Mouse (Mus musculus) embryonic facial prominence, embryonic 14.5 days (tissue): Measurements from ENCODE around the gene Zic3. TPM values are rescaled to one million over a fixed set of nuclear protein-coding genes. Genes with fewer than 3 reads are reported as not detected.
A peak's percentile ranks its signal among the peaks of the same experiment; 100 is the strongest.

Experiments used
- ATAC-seq: fragments of 200-750 bp; cut with Nextera tagmentation; 2 replicates; pipeline ENCODE4 v1.8.0; 2017; ENCODE audit warnings: low read depth, moderate number of reproducible peaks, moderate TSS enrichment
- DNase-seq: peaks from one replicate; pipeline ENCODE4 v3.0.0-alpha.2; 2015; ENCODE audit warnings: low spot score
- H3K27ac ChIP-seq: fragments of 300-500 bp; sonication (generic); replicated peaks from 2 replicates; pipeline ENCODE4 v1.5.1; 2014; ENCODE audit warnings: low read depth, mild to moderate bottlenecking, low read length, moderate library complexity
- H3K27me3 ChIP-seq: fragments of 300-500 bp; sonication (generic); replicated peaks from 2 replicates; pipeline ENCODE4 v1.6.1; 2014; ENCODE audit warnings: low read length; ENCODE audit not compliant: control insufficient read depth, insufficient read depth
- H3K36me3 ChIP-seq: fragments of 300-500 bp; sonication (generic); 2 replicates; pipeline ENCODE4 v1.6.1; 2014; ENCODE audit warnings: low read length, mixed read lengths; ENCODE audit not compliant: control insufficient read depth, insufficient read depth
- H3K4me1 ChIP-seq: fragments of 300-500 bp; sonication (generic); 2 replicates; pipeline ENCODE4 v1.6.1; 2014; ENCODE audit warnings: antibody characterized with exemption, low read length; ENCODE audit not compliant: control insufficient read depth, insufficient read depth
- H3K4me2 ChIP-seq: fragments of 300-500 bp; sonication (generic); 2 replicates; pipeline ENCODE4 v1.6.1; 2014; ENCODE audit warnings: low read depth, mild to moderate bottlenecking, low read length, moderate library complexity, mixed read lengths
- H3K4me3 ChIP-seq: fragments of 300-500 bp; sonication (generic); 2 replicates; pipeline ENCODE4 v1.5.1; 2014; ENCODE audit warnings: low read depth, mild to moderate bottlenecking, low read length
- H3K9ac ChIP-seq: fragments of 300-500 bp; sonication (generic); 2 replicates; pipeline ENCODE4 v1.6.1; 2014; ENCODE audit warnings: low read depth, mild to moderate bottlenecking, low read length, moderate library complexity, mixed read lengths
- H3K9me3 ChIP-seq: fragments of 300-500 bp; sonication (generic); 2 replicates; pipeline ENCODE4 v1.6.1; 2016; ENCODE audit warnings: low read length; ENCODE audit not compliant: control insufficient read depth
- WGBS: fragments of 180-500 bp; shearing (Covaris S2); extraction: QIAGEN DNeasy Blood & Tissue Kit; methylation state at CpG from one replicate; pipeline ENCODE4 v1.1.7; 2014; 5-methylcytosine and 5-hydroxymethylcytosine counted together
- polyA plus RNA-seq: library from polyadenylated mRNA; unstranded; fragments of >200 nt; fragmentation: Nextera tagmentation; extraction: Ambion mirVana; gene quantifications from 2 replicates; pipeline ENCODE4 v1.2.1, GENCODE M21; 2014

Gene Zic3
- polyA plus RNA-seq, 1 experiment from 2014 or later: 3.3 TPM

DNA sequence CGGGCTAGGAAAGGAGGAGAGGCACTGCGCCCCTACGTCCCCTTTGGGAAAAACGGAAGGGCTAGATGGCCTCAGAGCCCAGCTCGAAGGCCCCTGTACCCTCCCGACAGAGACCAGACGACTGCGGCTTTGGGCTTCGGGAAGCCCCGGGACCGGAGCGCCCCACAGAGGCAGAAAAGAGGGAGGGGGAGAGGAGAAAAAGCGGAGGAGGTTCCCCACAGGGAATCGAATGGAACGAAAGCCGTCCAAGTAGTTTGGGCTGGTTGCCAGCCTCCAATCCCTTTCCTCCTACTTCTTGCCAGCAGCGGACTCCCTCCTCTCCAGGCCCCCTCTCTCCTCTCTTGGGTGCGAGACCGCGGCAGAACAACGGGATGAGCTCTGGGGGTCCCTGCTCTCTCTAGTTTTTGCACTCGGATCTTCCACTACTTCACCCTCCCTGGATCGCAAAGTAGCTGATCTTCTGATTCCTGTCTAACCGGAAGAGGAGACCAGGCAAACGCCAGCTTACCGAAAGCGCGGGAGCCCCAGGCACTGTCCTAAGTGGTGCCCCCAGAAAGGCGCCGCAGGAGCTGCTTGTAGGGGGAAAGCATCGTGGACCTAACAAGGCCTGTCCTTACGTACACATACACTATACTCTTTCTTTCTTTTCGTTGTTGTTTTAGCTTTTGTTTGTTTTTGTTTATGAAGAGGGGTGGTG, 3.1 kb upstream of the Zic3 start:
- peak overlapping the region; percentile 11; the same call in 1 of the 2 replicates for H3K4me3 ChIP-seq
- no peaks in the 10 kb centered on the region for H3K4me1 ChIP-seq
- no peaks in the 10 kb centered on the region for H3K9me3 ChIP-seq
- peak overlapping the region; percentile 36 for H3K4me2 ChIP-seq
- H3K27me3 ChIP-seq: peaks cover 92% of the 10 kb centered on the region
- peak; percentile 45 for DNase-seq
- no peak overlapping the region for H3K27ac ChIP-seq
- no peak overlapping the region for H3K9ac ChIP-seq
- H3K36me3 ChIP-seq: no peaks in the 10 kb centered on the region
- WGBS: 20% methylated on average over 30 of the region's 33 CpGs
- ATAC-seq: no peak

DNA sequence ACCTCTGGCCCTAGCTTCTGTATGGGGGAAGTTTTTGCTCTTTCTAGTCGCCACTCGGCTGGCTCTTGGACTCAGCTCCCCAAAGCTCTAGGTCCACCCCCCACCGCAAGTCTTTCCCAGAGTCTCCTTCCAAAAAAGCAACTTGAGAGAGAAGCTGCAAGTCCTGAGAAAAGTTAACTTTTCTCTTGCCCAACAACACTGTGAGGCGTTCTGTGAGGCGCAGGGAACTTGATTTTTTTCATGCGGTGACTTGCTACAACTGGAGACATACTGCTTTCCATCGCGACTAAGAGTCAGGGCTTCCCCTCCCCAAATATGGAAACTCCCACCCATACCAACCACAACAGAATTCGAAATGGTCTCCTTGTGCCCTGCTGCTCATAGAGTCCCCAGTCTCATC, 5.1 kb downstream of the Zic3 start:
- H3K4me3 ChIP-seq: no peak overlapping the region
- H3K27ac ChIP-seq: no peak overlapping the region
- no peak for ATAC-seq
- peaks cover 83% of the 10 kb centered on the region for H3K27me3 ChIP-seq
- H3K4me1 ChIP-seq: no peaks in the 10 kb centered on the region
- no peaks in the 10 kb centered on the region for H3K36me3 ChIP-seq
- no peak overlapping the region for H3K9ac ChIP-seq
- WGBS: 13% methylated on average over 9 of the region's 9 CpGs
- no peak overlapping the region for H3K4me2 ChIP-seq
- no peaks in the 10 kb centered on the region for H3K9me3 ChIP-seq
- DNase-seq: no peak

DNA sequence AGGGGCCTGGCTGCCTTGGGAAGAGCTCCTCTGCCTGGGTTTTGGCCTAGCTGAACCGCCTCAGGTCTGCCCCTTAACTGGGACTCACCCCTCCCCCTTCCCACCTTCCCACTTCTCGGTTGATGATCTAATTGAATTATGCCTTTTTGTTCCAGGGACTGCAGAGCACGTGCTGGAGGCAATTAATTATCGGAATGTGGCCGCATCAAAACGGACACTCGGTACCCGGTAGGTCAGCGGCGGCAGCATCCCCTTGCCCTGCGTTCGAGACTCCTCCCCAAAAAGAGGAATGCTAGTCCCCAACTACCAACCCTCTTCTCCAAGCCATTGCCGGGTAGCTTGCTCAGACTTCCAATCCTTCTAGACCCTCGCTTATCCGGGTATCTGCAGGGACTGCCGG, 5.6 kb downstream of the Zic3 start:
- H3K27me3 ChIP-seq: peaks cover 84% of the 10 kb centered on the region
- WGBS: 19% methylated on average over 16 of the region's 16 CpGs

DNA sequence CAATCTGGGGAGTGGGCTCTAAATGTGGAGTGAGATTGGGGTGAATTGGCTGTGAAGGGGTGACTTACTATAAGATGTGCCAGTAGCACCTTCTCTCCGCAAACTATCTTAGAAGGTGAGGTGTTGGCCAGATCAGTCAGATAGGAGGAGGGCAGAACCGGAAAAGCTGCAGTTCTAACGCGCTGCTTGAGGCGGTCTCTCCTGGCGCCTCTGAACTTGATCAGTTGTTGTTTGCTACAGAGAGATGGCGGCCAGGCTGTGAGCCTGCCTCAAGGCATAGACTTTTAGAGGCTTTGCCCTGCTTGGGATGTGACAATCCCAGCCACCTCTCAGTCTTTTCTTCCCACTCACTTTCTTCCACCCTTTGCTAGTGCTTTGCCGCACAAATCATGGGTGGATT, 6.4 kb downstream of the Zic3 start:
- Histone ChIP-seq H3K9me3 (no peaks in the 10 kb centered on the region), H3K4me3 (no peak overlapping the region), H3K9ac (no peak overlapping the region), H3K4me2 (no peak overlapping the region), H3K27me3 (peaks cover 83% of the 10 kb centered on the region), H3K27ac (no peak overlapping the region), H3K36me3 (no peaks in the 10 kb centered on the region), H3K4me1 (no peaks in the 10 kb centered on the region)
- 21% methylated on average over 8 of the region's 8 CpGs for WGBS
- DNase-seq (no peak), ATAC-seq (no peak)

More for the DNA sequence above, 5.6 kb downstream of the Zic3 start:
- H3K4me3 ChIP-seq: no peak overlapping the region
- no peaks in the 10 kb centered on the region for H3K9me3 ChIP-seq
- no peaks in the 10 kb centered on the region for H3K4me1 ChIP-seq
- ATAC-seq (no peak), DNase-seq (no peak)
- H3K4me2 ChIP-seq: no peak overlapping the region
- no peak overlapping the region for H3K27ac ChIP-seq
- H3K36me3 ChIP-seq: no peaks in the 10 kb centered on the region
- no peak overlapping the region for H3K9ac ChIP-seq

DNA sequence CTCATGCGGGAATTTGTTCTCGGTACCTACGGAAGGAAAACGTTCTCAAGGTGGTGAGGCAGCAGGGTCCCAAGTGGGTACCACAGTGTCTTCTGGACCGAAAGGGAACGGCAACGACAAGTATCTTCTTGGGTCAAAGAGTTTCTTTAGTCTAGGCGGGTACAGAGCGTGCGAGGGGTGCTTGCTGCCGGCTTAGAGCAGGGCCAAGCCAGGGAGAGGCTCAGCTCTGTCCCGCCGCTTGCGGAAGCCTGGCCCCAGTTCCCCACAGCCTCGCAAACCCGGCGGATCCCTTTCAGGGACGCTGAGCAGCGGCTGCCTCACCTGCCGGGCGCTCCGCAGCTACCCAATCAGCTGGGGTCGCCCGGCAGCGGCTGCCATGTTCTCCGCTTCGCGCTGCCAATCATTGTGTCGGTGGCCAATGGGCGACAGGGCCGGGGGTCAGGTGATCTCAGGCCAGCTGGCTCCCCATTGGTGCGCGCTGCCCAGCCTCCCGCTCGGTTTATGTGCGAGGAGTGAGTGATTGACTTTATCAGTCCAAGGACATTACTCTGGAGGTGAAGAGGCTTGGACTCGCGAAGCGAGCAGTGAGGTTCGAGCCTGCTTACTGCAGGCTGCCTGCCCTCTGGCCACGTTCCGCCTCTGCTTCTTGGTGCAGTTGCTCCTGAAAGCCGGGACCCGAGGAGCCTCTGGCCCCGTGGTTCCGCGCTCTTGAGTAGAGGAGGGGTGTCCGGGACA, 7.8 kb downstream of the Zic3 start:
- no peaks in the 10 kb centered on the region for H3K9me3 ChIP-seq
- H3K4me3 ChIP-seq: peak overlapping the region; percentile 36
- H3K36me3 ChIP-seq: no peaks in the 10 kb centered on the region
- DNase-seq (peak; percentile 82), ATAC-seq (peak; percentile 96)
- H3K4me1 ChIP-seq: no peaks in the 10 kb centered on the region
- peak overlapping the region; percentile 52 for H3K4me2 ChIP-seq
- no peak overlapping the region for H3K9ac ChIP-seq
- H3K27ac ChIP-seq: no peak overlapping the region
- H3K27me3 ChIP-seq: peaks cover 82% of the 10 kb centered on the region
- WGBS: 20% methylated on average over 29 of the region's 48 CpGs

DNA sequence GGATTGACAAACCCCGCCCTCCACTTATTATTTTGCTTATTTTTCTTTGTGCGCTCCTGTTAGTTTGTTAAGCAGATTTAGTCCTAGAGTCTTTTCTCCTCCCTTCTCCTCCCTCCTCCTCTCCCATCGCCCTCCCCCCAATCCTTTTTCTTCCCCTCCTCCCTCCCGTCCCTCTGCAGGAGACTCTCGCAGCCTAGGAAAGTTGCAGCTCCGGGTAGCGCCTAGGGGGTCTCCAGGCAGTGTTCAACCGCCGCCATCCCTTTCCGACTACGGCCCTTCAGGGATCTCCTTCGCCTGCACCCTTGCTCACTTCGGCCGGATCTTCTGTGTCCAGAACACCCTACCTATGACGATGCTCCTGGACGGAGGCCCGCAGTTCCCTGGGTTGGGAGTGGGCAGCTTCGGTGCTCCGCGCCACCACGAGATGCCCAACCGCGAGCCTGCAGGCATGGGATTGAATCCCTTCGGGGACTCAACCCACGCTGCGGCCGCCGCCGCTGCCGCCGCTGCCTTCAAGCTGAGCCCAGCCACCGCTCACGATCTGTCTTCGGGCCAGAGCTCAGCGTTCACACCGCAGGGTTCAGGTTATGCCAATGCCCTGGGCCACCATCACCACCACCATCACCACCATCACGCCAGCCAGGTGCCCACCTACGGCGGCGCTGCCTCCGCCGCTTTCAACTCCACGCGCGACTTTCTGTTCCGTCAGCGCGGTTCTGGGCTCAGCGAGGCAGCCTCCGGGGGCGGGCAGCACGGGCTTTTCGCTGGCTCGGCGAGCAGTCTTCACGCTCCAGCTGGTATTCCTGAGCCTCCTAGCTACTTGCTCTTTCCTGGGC, 8.6 kb downstream of the Zic3 start:
- Histone ChIP-seq H3K27me3 (peaks cover 79% of the 10 kb centered on the region), H3K4me1 (no peaks in the 10 kb centered on the region), H3K9me3 (no peaks in the 10 kb centered on the region), H3K4me2 (peak overlapping the region; percentile 52), H3K27ac (no peak overlapping the region), H3K9ac (peak overlapping the region; percentile 2; the same call in 1 of the 2 replicates), H3K36me3 (no peaks in the 10 kb centered on the region), H3K4me3 (peak overlapping the region; percentile 36)
- DNase-seq (no peak), ATAC-seq (peak; percentile 17; the same call in 1 of the 2 replicates)
- 25% methylated on average over 33 of the region's 56 CpGs for WGBS

DNA sequence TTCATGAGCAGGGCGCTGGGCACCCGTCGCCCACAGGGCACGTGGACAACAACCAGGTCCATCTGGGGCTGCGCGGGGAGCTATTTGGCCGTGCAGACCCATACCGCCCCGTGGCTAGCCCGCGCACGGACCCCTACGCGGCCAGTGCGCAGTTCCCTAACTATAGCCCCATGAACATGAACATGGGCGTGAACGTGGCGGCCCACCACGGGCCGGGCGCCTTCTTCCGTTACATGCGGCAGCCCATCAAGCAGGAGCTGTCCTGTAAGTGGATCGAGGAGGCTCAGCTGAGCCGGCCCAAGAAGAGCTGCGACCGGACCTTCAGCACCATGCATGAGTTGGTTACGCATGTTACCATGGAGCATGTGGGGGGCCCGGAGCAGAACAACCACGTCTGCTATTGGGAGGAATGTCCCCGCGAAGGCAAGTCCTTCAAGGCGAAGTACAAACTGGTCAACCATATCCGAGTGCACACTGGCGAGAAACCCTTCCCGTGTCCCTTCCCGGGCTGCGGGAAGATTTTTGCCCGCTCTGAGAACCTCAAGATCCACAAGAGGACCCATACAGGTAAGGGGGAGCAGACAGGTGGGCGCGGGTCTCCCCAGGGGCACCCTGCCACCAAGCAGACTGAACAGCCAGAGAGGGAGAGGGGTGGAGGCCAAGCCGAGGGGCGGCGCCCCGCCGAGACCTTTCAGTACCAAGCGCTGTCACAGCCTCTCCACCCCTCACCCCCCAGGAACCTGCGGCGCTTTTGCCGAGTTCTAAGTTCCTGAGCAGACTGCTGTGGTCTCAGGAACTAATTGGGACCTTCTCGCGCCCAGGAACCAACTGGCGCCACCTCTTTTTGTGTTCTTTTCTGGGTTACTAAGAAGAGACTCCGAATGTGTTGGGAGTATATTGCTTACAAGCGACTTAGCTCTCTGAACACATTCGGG, 9.4 kb downstream of the Zic3 start:
- H3K27ac ChIP-seq: no peak overlapping the region
- H3K36me3 ChIP-seq: no peaks in the 10 kb centered on the region
- H3K4me2 ChIP-seq: peak overlapping the region; percentile 52
- H3K9me3 ChIP-seq: no peaks in the 10 kb centered on the region
- no peak for ATAC-seq
- H3K9ac ChIP-seq: no peak overlapping the region; the same call in 1 of the 2 replicates
- 28% methylated on average over 48 of the region's 56 CpGs for WGBS
- H3K27me3 ChIP-seq: peaks cover 81% of the 10 kb centered on the region
- H3K4me1 ChIP-seq: no peaks in the 10 kb centered on the region
- no peak for DNase-seq
- H3K4me3 ChIP-seq: peak overlapping the region; percentile 36

DNA sequence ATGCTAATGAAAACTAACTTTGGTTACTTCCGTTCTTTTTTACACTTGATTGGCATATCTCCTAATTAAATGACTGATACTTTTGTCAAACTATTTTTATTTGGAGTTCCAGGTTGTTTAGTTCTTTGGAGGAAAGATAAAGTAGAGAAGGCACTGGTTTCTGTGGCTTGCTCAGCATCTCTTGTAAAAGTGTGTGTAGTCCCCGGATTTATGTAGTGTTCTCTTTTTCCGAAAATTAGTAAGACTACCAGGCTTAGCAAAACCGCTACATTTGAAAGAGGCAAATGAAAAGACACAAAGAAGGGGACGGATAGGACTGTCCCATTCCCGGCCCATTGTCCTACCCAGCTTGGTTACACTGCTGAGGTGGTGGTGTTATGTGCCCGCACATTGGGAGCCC, 10.1 kb downstream of the Zic3 start:
- Histone ChIP-seq H3K27me3 (peaks cover 79% of the 10 kb centered on the region), H3K27ac (no peak overlapping the region), H3K36me3 (no peaks in the 10 kb centered on the region), H3K4me2 (no peak overlapping the region), H3K4me3 (peak overlapping the region; percentile 36; the same call in 1 of the 2 replicates), H3K4me1 (no peaks in the 10 kb centered on the region), H3K9me3 (no peaks in the 10 kb centered on the region), H3K9ac (no peak overlapping the region)
- DNase-seq (no peak), ATAC-seq (no peak)
- WGBS: 15% methylated on average over 7 of the region's 7 CpGs
